Mouse (Mus musculus) liver, embryonic 11.5 days (tissue): Measurements from ENCODE around the gene Gfod1. TPM values are rescaled to one million over a fixed set of nuclear protein-coding genes. Genes with fewer than 3 reads are reported as not detected.

ENCODE experiments used
- ATAC-seq: fragments of 200-750 bp; cut with Nextera tagmentation; replicated peaks from 2 replicates; pipeline ENCODE4 v1.8.0; 2017; ENCODE audit warnings: moderate number of reproducible peaks, mild to moderate bottlenecking, moderate TSS enrichment, moderate library complexity; ENCODE audit not compliant: low FRiP score
- DNase-seq: peaks from one replicate; pipeline ENCODE4 v3.0.0-alpha.2; 2017; ENCODE audit warnings: low spot score
- H3K27ac ChIP-seq: fragments of 300-500 bp; sonication (generic); 2 replicates; pipeline ENCODE4 v1.5.1; 2014; ENCODE audit warnings: mild to moderate bottlenecking, low read depth, low read length, control low read depth
- H3K27me3 ChIP-seq: fragments of 300-500 bp; sonication (generic); replicated peaks from 2 replicates; pipeline ENCODE4 v1.6.1; 2014; ENCODE audit warnings: low read length, mixed read lengths; ENCODE audit not compliant: control insufficient read depth, insufficient read depth
- H3K36me3 ChIP-seq: fragments of 300-500 bp; sonication (generic); 2 replicates; pipeline ENCODE4 v1.6.1; 2014; ENCODE audit warnings: mild to moderate bottlenecking, low read length, moderate library complexity, mixed read lengths; ENCODE audit not compliant: control insufficient read depth, insufficient read depth
- H3K4me1 ChIP-seq: fragments of 300-500 bp; sonication (generic); replicated peaks from 2 replicates; pipeline ENCODE4 v1.6.1; 2014; ENCODE audit warnings: low read length, mixed read lengths; ENCODE audit not compliant: control insufficient read depth, insufficient read depth
- H3K4me2 ChIP-seq: fragments of 300-500 bp; sonication (generic); 2 replicates; pipeline ENCODE4 v1.6.1; 2014; ENCODE audit warnings: mild to moderate bottlenecking, control low read depth, moderate library complexity
- H3K4me3 ChIP-seq: fragments of 300-500 bp; sonication (generic); 2 replicates; pipeline ENCODE4 v1.5.1; 2014; ENCODE audit warnings: low read depth, low read length, control low read depth
- H3K9ac ChIP-seq: fragments of 300-500 bp; sonication (generic); 2 replicates; pipeline ENCODE4 v1.6.1; 2014; ENCODE audit warnings: low read depth, low read length, control low read depth
- H3K9me3 ChIP-seq: fragments of 300-500 bp; sonication (generic); 2 replicates; pipeline ENCODE4 v1.6.1; 2016; ENCODE audit warnings: low read length, inconsistent platforms, mixed read lengths; ENCODE audit not compliant: control insufficient read depth
- WGBS: fragments of 180-500 bp; shearing (Covaris S2); extraction: QIAGEN DNeasy Blood & Tissue Kit; methylation state at CpG from one replicate; pipeline ENCODE4 v1.1.7; 2014; 5-methylcytosine and 5-hydroxymethylcytosine counted together
- polyA plus RNA-seq: library from polyadenylated mRNA; unstranded; fragments of >200 nt; fragmentation: Nextera tagmentation; extraction: Ambion mirVana; gene quantifications from 2 replicates; pipeline ENCODE4 v1.2.1, GENCODE M21; 2014

The Gfod1 gene
- polyA plus RNA-seq, 1 experiment from 2014 or later, result 0.37 TPM

- H3K4me1 ChIP-seq, result no peaks in the 10 kb centered on the region
- WGBS, result 77% methylated on average over 5 of the region's 5 CpGs
- H3K4me3 ChIP-seq, result no peak overlapping the region
- H3K9ac ChIP-seq, result no peak overlapping the region
- H3K27me3 ChIP-seq, result no peaks in the 10 kb centered on the region
- no peak overlapping the region for H3K4me2 ChIP-seq
- no peak overlapping the region for H3K27ac ChIP-seq
- DNase-seq (no peak), ATAC-seq (no peak)
- peaks cover 6% of the 10 kb centered on the region; the same call in 1 of the 2 replicates for H3K36me3 ChIP-seq
- H3K9me3 ChIP-seq, result no peaks in the 10 kb centered on the region
Observed at GRCm38 (mm10) chr13:43158281-43158680, 145.7 kb downstream of the Gfod1 start.

DNA sequence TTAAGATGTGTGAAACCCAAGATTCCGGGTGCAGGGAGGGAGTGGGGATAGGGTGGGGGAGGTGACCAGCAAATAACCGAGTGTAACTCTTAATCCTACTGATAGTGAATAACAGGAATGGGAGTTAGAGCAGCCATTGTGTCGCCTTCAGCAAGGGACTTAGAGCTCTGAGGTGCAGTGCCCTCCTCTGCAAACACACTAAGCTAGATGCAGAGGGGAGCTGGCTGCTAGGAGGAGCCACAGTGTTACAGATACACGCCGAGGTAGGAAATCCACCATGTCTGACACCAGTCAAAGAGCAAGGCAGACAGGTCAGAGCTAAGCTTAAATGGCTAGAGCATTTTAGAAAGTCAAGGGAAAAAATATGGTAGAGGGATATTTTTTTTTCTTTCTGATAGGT, 146.6 kb downstream of the Gfod1 start:
- no peak overlapping the region for H3K9ac ChIP-seq
- H3K4me2 ChIP-seq, result no peak overlapping the region
- no peak overlapping the region for H3K27ac ChIP-seq
- DNase-seq (no peak), ATAC-seq (no peak)
- H3K36me3 ChIP-seq, result peaks cover 6% of the 10 kb centered on the region; the same call in 1 of the 2 replicates
- no peaks in the 10 kb centered on the region for H3K4me1 ChIP-seq
- no peak overlapping the region for H3K4me3 ChIP-seq
- no peaks in the 10 kb centered on the region for H3K9me3 ChIP-seq
- WGBS, result 53% methylated on average over 5 of the region's 5 CpGs
- no peaks in the 10 kb centered on the region for H3K27me3 ChIP-seq

GRCm38 (mm10) chr13:43152005-43152520, 151.9 kb downstream of the Gfod1 start:
- ATAC-seq, result no peak
- 89% methylated on average over 14 of the region's 14 CpGs for WGBS
- H3K36me3 ChIP-seq, result no peaks in the 10 kb centered on the region; the same call in 1 of the 2 replicates

GRCm38 (mm10) chr13:43149661-43150060, 154.3 kb downstream of the Gfod1 start:
- Histone ChIP-seq H3K9ac (no peak overlapping the region), H3K27ac (no peak overlapping the region), H3K4me3 (no peak overlapping the region), H3K27me3 (no peaks in the 10 kb centered on the region), H3K4me1 (no peaks in the 10 kb centered on the region), H3K9me3 (no peaks in the 10 kb centered on the region), H3K4me2 (no peak overlapping the region), H3K36me3 (no peaks in the 10 kb centered on the region; the same call in 1 of the 2 replicates)
- no peak for ATAC-seq
- 78% methylated on average over 3 of the region's 3 CpGs for WGBS
- no peak for DNase-seq

More at GRCm38 (mm10) chr13:43152005-43152520, 151.9 kb downstream of the Gfod1 start:
- Histone ChIP-seq H3K4me3 (no peak overlapping the region), H3K9me3 (no peaks in the 10 kb centered on the region), H3K4me1 (no peaks in the 10 kb centered on the region), H3K27me3 (no peaks in the 10 kb centered on the region), H3K9ac (no peak overlapping the region), H3K27ac (no peak overlapping the region), H3K4me2 (no peak overlapping the region)
- no peak for DNase-seq

DNA sequence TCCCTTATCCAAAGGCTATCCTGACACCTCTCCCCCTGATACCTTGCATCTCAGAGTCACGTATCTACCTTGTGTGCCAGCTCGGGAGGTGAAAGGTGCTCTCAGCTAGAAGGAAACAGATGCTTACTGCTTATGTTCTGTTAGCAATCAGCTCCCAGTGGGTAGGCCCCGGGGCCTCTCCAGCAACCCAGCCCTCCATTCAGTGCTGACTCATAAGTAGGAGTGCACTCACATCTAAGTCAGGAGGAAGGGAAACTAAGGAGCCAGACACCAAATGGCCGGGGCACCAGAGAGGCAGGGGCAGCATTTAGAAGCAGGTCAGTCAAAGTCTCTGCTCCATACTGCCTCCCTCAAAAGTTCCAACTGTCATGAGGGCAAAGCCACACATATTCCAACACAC, 155.3 kb downstream of the Gfod1 start:
- H3K9me3 ChIP-seq, result no peaks in the 10 kb centered on the region
- no peak overlapping the region for H3K4me2 ChIP-seq
- H3K4me3 ChIP-seq, result no peak overlapping the region
- no peak overlapping the region for H3K9ac ChIP-seq
- WGBS, result 64% methylated on average over 4 of the region's 4 CpGs
- H3K27me3 ChIP-seq, result no peaks in the 10 kb centered on the region
- no peaks in the 10 kb centered on the region; the same call in 1 of the 2 replicates for H3K36me3 ChIP-seq
- ATAC-seq (no peak), DNase-seq (no peak)
- H3K4me1 ChIP-seq, result no peaks in the 10 kb centered on the region
- H3K27ac ChIP-seq, result no peak overlapping the region

GRCm38 (mm10) chr13:43146515-43147258, 157.3 kb downstream of the Gfod1 start:
- H3K9ac ChIP-seq, result no peak overlapping the region
- H3K4me2 ChIP-seq, result no peak overlapping the region
- no peaks in the 10 kb centered on the region for H3K27me3 ChIP-seq
- H3K4me1 ChIP-seq, result no peaks in the 10 kb centered on the region
- no peaks in the 10 kb centered on the region for H3K9me3 ChIP-seq
- no peak for ATAC-seq
- WGBS, result 63% methylated on average over 8 of the region's 8 CpGs
- H3K4me3 ChIP-seq, result no peak overlapping the region
- no peaks in the 10 kb centered on the region; the same call in 1 of the 2 replicates for H3K36me3 ChIP-seq
- no peak for DNase-seq
- no peak overlapping the region for H3K27ac ChIP-seq

Other genes starting within 250 kb of the Gfod1 start
- 28.9 and 34.8 TPM in 2 replicates for gene Tbc1d7, start 132.7 kb downstream of the Gfod1 start, polyA plus RNA-seq
- 12.9 and 13.7 TPM in 2 replicates for gene Sirt5, start 61.3 kb upstream of the Gfod1 start, polyA plus RNA-seq
- gene Nol7, start 94.2 kb upstream of the Gfod1 start, polyA plus RNA-seq, result 221 and 223 TPM in 2 replicates
- gene Ranbp9, start 177.1 kb upstream of the Gfod1 start, polyA plus RNA-seq, result 6.3 and 7.1 TPM in 2 replicates